Mouse (Mus musculus) cerebellum, postnatal 14 days (tissue): ENCODE measurements around the gene Ntm.
A peak's percentile ranks its signal among the peaks of the same experiment; 100 is the strongest.

ENCODE experiments used
- DNase-seq, 2 experiments: peaks; one replicate each; pipeline ENCODE4 v3.0.0; 2021; ENCODE audit warnings: mixed read lengths in 2 of 2

The Ntm gene

DNA sequence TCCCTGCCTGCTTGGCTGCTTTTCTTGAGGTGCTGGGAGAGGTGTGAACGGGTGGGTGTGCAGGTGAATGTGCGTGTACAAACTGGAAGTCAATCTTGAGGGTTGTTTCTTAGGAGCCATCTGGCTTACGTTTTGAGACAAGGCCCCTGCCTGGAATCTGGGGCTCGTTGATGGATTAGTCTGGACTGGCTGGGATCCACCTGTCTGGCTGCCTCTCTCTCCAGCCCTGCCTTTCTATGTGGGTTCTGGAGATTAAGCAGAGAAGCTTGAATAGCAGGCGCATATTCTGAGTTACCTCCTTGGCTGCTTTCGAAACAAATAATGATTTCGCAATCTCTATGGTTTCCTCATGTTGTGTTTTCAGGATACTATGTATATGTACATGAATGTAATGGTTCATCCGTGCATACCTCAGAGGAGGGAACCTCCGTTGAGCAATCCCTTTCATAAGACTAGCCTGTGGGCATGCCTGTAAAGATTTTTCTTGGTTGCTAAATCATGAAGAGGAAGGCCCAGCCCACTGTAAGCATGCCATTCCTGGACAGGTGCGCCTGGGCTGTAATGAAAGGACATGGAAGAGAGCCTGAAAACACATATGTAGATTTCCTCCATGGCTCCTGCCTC is 499.9 kb downstream of the Ntm start:
- peak; percentile 55 to 57 for DNase-seq

DNA sequence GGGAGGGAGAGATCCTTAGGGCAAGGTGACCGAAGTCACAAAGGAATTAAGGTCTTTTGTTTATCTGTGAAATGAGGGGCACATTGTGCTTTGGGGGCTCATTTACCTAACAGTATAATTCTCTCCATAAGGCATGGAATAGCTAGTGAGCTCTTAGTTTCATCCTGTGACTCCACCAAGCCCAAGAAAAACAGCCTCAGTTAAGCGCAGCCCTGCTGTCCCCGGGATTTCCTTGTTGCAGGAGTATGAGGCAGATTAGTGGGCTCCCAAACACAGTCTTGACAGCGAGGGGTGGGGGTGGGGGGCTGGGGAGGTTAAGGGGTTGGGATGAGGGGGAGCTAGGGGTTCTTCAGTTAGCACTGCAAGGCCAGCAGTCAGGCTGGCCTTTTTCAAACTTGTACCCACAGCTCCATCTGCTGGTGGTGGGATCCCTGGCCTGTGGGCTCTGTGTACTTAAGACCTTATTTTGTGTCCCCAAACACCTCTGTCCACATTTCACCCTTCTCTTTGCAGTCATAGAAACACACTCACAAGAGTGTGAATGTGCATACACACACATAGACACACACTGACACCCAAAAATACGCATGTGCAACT is 504.9 kb downstream of the Ntm start:
- peak; percentile 91 for DNase-seq

DNA sequence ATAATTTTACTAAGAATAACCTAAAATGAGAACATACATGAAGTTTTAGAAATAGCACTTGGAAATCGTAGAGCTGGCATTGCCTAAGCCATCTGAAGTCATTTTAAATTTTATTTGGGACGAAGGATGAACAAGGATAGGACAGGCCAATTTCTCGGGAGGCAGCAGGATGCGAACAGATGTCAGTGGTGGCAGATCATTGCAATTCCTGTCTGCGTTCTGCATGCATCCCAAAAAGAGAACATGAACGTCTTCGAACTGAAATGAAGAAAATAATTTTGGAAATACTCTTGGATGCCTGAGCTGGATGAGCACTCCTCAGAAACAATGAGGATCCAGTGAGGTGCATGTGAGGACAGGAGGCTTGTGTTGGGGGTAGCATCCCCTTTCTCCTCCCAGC is 506.9 kb downstream of the Ntm start:
- DNase-seq = no peak

GRCm38 (mm10) chr9:29451232-29451631 is 511.7 kb downstream of the Ntm start:
- no peak for DNase-seq

- DNase-seq = peak; percentile 40 to 56
Observed at GRCm38 (mm10) chr9:29444001-29444400, 518.9 kb downstream of the Ntm start.

DNA sequence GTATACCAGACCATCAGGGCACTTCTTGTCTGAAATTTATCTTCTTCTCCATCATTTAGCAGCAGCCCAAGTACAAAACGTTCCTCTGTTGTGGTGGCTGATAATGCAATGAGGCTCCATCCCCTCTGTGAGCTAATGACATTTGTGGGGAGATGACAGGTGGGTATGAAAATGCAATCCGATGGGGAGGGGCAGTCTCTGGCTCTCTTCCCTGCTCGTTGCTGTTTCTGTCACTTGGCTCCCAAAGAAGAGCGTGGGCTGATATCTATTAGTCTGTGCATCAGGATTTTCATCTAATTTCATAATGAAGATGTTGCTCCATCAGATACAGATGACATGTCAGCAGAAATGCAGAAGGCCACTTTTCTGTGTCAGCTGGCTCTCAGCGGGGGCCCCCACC is 523.5 kb downstream of the Ntm start:
- DNase-seq = no peak

DNA sequence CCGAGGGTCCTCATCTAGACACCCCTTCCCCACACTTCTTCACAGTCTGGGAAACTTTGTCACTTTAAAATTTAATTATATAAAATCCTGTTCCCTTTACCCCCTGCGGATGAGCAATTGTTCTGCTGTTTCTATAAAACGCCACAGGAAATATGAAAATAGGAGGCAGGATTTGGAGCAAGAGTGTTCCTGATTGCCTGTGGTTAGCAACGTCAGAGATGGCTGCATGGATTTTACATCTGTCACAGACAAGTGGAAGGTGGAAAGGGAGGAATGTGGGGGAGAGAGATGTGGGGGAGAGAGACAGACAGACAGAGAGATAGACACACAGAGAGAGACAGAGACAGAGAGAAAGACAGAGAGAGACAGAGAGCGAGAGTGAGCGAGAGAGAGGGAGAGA is 528.3 kb downstream of the Ntm start:
- no peak for DNase-seq

DNA sequence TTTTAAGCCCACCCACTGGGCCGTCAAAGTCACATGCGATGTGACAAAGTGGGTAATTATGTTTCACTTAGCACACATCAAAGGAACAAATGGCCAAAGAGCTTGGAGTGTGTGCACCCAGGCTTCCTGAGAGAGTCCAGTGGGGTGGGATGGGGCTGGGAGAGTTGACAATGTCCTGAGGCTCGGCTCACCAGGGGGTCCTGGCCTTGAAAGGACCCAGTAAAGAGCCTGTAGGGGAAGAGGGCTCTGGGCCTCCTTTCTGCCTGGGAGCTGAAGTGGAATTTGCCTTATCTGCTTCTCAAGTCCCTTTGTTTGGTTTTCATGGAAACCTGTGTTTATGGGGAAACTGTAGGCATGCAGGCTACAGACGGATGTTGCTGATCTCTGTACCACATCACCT is 529.0 kb downstream of the Ntm start:
- DNase-seq = no peak

DNA sequence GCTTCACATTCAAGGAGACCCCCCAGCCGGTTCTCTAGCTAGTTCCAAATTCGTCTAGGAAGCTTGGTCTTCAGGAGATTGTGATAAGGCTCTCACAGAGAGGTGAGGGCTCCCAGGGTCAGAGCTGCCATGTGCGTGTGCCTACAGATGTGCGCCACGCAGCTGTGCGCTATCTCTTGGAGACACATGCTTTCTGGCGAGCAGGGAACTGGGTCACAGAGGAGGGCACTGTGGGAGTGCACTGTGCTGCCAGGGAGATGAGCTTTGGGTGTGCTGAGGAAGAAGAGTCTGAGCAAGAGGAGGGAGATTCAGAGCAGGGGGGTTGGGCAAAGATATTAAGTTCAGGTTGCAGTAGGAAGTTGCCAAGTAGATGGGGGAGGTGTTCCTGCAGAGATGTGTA is 529.8 kb downstream of the Ntm start:
- DNase-seq = no peak

DNA sequence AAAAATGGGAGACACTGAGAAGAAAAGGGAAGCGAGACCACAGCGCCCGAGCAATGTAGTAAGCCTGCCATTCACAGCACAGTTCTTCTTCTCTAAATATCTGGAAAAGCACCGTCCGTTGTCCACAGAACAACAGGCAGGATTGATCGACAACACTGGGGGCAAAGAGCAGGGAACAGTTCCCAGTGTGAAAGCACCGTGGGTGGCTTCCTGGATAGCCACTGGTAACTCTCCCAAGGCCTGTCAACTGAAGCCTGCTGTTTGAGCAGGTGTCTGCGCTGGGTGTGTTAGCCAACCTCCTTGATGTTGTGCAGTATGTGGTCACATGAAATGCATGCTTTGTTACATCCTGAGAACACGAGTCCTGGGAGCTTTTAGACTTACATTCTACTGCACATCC is 531.4 kb downstream of the Ntm start:
- no peak for DNase-seq

DNA sequence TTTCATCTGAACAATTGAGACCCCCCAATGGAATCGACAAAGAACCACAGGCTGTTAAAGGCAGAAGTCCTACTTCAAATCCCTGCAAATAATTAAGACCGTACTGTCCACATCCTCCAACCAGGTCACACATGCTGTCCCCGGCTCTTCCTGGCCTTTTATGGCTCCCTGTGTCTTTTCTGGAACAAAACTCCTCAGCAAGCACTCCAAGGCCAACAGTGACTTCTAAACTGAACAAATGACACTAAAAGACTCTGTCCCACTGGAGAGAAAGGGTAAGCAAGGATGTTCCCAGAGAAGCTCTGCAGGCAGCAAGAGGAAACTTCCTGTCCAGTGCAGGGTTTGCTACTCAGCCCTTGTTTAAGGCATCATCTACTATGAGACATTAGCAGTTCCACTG is 532.8 kb downstream of the Ntm start:
- DNase-seq = peak in 1 of 2 experiments; percentile 26

- DNase-seq = peak; percentile 54 to 59
Observed at GRCm38 (mm10) chr9:29428322-29428721, 534.6 kb downstream of the Ntm start.

GRCm38 (mm10) chr9:29426261-29426660 is 536.7 kb downstream of the Ntm start:
- no peak for DNase-seq

DNA sequence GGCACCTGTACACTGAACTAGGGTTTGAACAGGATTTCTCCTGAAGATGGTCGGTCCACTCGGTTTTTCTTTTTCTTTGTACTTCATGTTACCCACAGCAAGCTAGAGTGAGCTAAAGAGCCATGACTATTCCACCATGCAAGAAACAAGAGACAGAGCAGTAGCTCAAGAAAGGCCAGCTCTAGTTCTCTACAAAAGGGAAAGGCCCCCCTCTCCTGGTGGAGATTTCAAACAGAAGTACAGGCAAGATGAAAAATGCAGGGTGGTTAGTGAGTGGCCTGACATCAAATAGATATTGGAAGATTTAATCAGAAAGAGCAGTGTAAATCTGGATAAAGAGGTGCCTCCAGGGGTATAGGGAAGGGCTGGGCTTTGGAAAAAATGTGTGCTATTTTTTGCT is 547.4 kb downstream of the Ntm start:
- peak in 1 of 2 experiments; percentile 41 for DNase-seq

DNA sequence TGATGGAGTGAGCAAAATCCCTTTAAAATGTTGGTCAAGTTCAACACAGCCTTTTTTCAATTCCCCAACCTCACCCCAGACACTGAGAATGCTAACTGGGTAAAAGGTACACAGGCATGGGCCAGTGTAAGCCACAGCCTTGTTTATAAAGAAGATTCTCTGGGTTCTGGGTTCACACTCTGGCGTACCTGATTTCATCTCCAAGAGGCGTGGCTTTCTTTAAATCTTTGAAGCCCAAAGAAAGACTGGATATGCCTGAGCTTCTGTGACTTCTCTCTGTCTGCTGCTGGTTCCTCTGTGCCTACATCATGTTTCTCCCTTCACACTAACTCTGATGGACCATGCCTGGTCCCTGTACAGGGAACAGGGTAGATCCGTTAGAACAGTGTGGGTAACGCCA is 549.8 kb downstream of the Ntm start:
- no peak for DNase-seq

DNA sequence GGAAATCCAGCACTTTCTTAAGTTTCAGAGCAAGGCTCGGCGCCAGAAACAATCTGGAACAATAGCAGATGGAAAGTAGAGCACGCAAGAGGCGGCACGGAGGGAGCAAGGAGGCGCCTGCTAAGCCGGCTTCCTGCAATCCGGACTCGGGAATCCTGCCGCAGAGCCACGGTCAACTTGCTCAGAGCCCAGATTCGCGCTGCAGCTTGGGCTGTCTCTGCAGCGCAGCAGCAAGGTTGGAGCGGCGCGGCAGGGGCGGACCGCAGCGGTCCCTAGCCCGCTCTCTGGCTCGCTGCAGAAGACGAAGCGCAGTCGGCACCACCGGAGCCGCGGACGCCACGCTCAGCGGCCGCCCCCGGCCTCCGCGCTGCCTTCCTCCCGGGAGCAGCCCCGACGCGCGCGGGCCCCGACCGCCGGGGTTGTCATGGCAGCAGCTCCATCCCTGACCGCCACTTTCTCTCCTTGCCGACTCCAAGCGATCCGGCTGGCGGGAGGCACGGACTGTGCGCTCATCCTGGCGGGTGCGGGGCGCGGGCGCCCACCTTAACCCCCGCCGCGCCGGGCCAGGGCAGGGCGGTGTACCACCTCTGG is 550.7 kb downstream of the Ntm start:
- DNase-seq = peak; percentile 75 to 82

DNA sequence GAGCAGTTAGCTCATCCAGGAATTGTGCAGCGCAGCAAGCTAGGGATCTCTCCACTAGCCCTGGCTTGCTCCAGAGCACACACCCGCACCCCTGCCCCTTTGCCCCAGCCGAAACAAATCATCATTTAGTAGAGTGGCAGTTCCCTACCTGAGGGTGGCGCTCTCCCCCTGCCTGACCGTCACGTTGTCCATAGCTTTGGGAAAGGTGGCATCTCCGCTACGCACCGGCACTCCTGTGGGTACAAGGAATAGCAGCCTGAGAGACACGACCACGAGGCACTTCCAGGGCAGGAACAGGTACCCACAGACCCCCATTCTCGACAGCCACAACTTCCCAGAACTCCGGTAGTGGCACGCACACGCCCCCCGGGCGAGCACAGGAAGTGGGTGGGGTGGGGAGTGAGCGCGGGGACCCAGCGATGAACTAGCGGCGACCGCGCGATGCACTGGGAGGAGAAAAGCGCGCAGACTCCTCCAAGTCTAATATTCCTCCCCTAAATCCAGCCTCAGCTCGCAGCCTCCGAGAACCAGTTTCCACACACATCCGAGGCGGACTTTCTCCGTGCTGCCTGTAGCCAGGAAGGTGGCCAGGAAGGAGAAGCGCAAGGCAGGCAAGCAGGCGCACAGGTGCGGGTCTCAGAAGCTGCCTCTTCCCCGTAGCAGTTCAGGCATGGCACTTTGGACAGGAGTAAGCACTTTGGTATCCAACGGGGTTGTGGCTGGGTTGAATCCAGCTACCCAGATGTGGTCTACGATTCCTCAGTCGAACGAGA is 551.3 kb downstream of the Ntm start:
- peak; percentile 93 to 94 for DNase-seq

- DNase-seq = peak in 1 of 2 experiments; percentile 40
Observed at GRCm38 (mm10) chr9:29410728-29411407, 552.1 kb downstream of the Ntm start.

DNA sequence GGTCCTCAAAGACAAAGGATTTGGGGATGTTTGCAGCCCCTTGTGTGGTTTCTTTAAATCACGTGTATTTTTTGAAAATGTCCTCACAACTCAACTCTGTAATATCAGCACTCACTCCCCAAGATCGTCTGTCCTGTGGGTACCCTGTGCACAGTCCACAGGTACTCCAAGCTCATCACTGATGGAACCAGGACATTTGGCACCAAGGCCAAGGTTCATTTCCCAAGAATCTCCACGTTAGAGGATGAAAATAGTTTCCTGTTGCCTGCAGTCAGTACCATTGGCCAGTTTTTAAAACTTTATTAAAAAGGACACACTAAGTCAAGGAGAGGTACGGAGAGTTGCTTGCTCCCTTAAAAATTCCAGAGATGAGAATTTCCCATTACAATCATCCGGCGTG is 552.7 kb downstream of the Ntm start:
- DNase-seq = peak in 1 of 2 experiments; percentile 38

DNA sequence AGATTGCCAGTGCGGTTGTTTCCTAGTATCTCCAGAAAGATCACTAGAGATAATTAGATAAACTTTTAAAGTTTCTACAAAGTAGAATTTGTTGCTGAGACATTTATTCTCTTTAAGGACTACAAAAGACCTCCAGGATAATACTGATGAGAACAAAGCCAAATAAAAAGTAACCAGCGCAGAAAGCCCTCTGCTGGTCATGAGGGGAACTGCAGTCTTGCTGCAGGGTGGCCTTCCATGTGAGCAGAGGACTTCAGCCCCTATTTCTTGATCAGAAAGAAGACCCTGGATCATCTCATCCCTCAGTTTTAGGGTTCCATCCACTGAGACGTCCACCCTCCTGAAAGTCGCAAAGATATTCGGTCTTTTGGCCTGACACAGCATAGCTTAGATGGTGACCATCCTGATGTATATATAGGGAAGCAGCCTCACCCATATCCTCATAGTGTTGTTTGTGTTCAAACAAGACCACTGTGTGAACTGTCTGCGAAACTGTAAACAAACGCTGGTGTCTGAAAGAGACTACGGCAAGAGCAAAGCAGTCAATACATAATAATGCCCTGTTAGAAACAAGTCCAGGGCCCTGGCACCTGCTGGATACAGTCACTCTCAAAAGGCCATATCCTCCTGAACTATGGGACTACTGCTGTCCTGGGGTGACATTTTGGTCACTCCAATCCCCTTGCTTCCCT is 553.6 kb downstream of the Ntm start:
- peak; percentile 87 to 88 for DNase-seq

DNA sequence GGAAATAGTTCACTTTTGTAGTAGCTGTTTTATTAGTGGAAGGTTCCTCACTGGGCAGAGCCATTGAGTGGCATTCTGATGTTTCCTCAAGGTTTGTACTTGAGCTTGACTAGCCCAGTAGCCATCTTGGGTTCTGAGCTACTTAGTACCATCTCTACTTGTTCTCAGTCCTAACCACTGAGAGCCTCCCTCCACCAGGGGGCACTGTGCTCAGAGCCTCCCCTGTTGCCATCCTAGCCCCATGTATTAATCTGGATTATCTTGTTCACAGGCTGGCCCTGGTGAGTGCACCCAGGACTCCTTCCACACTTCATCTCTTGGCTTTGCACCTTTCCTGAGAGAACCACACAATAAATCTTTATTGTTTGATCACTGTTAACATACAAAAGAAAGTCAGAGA is 555.0 kb downstream of the Ntm start:
- peak; percentile 54 to 67 for DNase-seq

DNA sequence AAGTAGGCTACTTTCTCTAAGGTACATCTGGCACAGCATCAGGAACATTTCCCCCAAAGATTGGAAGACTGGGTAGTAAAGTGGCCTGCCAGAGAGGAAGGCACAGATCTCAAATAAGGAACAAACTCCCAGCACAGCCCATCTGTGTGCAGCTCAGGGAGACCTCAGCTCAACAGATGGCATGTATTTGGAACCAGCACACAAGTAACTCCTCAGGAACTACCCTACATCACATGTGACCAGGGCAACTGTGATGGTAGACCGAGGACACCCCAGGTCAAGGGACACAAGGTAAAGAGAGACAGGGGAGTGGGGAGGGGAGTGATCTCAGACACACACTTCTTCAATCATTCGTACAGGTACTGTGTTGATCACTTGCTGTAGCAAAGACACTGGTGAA is 556.0 kb downstream of the Ntm start:
- DNase-seq = no peak

- DNase-seq = no peak
Observed at GRCm38 (mm10) chr9:29406046-29406445, 556.9 kb downstream of the Ntm start.
